Mouse (Mus musculus): ENCODE results near the gene Glt6d1.
A peak's percentile ranks its signal among the peaks of the same experiment; 100 is the strongest.
"Not testable (repeated sequence)": the region's sequence is repeated elsewhere in the genome, so short reads cannot be mapped to it uniquely, and the experiment has no call there.

The Glt6d1 gene

GRCm38 (mm10) chr2:25815748-25816147, at the start of gene Glt6d1:
Gene Glt6d1 (minus strand): TSS chr2:25815848.
- DNase-seq (ENCODE audit: low read depth) = not testable (repeated sequence)

- DNase-seq (ENCODE audit: low read depth) = no peak
Measured at GRCm38 (mm10) chr2:25865412-25865811, 49.8 kb upstream of the Glt6d1 start.

GRCm38 (mm10) chr2:25864230-25864629, 48.6 kb upstream of the Glt6d1 start:
- no peak for DNase-seq (ENCODE audit: low read depth)

- no peak for DNase-seq (ENCODE audit: low read depth)
Measured at GRCm38 (mm10) chr2:25863337-25864131, 47.9 kb upstream of the Glt6d1 start, which contains the start of gene Kcnt1. Gene Kcnt1 (plus strand): TSS chr2:25863734.

GRCm38 (mm10) chr2:25862696-25863270, 47.1 kb upstream of the Glt6d1 start:
- DNase-seq (ENCODE audit: low read depth) = no peak

- no peak for DNase-seq (ENCODE audit: low read depth)
Measured at GRCm38 (mm10) chr2:25862038-25862437, 46.4 kb upstream of the Glt6d1 start.

- no peak for DNase-seq (ENCODE audit: low read depth)
Measured at GRCm38 (mm10) chr2:25859891-25860290, 44.2 kb upstream of the Glt6d1 start.

GRCm38 (mm10) chr2:25853998-25854397, 38.4 kb upstream of the Glt6d1 start:
- no peak for DNase-seq (ENCODE audit: low read depth)

GRCm38 (mm10) chr2:25852626-25853025, 37.0 kb upstream of the Glt6d1 start:
- no peak for DNase-seq (ENCODE audit: low read depth)

- DNase-seq (ENCODE audit: low read depth) = peak; percentile 17
Measured at GRCm38 (mm10) chr2:25850330-25850729, 34.7 kb upstream of the Glt6d1 start.

- DNase-seq (ENCODE audit: low read depth) = no peak
Measured at GRCm38 (mm10) chr2:25847226-25847625, 31.6 kb upstream of the Glt6d1 start, which contains the start of gene Sohlh1. Gene Sohlh1 (minus strand): TSS chr2:25847248.

- DNase-seq (ENCODE audit: low read depth) = no peak
Measured at GRCm38 (mm10) chr2:25846516-25846915, 30.9 kb upstream of the Glt6d1 start.

- DNase-seq (ENCODE audit: low read depth) = no peak
Measured at GRCm38 (mm10) chr2:25844097-25844496, 28.4 kb upstream of the Glt6d1 start.

- DNase-seq (ENCODE audit: low read depth) = no peak
Measured at GRCm38 (mm10) chr2:25842758-25843157, 27.1 kb upstream of the Glt6d1 start.

GRCm38 (mm10) chr2:25842161-25842560, 26.5 kb upstream of the Glt6d1 start:
- no peak for DNase-seq (ENCODE audit: low read depth)

GRCm38 (mm10) chr2:25836291-25836690, 20.6 kb upstream of the Glt6d1 start:
- DNase-seq (ENCODE audit: low read depth) = peak; percentile 45

- no peak for DNase-seq (ENCODE audit: low read depth)
Measured at GRCm38 (mm10) chr2:25830786-25831185, 15.1 kb upstream of the Glt6d1 start.

GRCm38 (mm10) chr2:25828344-25828947, 12.8 kb upstream of the Glt6d1 start:
- DNase-seq (ENCODE audit: low read depth) = no peak

GRCm38 (mm10) chr2:25824751-25825150, 9.1 kb upstream of the Glt6d1 start:
- no peak for DNase-seq (ENCODE audit: low read depth)

- no peak for DNase-seq (ENCODE audit: low read depth)
Measured at GRCm38 (mm10) chr2:25822806-25823205, 7.2 kb upstream of the Glt6d1 start, which contains the start of gene Lcn9. Gene Lcn9 (plus strand): TSS chr2:25823153.

- no peak for DNase-seq (ENCODE audit: low read depth)
Measured at GRCm38 (mm10) chr2:25813364-25813763, 2.3 kb downstream of the Glt6d1 start.

GRCm38 (mm10) chr2:25811711-25812110, 3.9 kb downstream of the Glt6d1 start:
- no peak for DNase-seq (ENCODE audit: low read depth)

- no peak for DNase-seq (ENCODE audit: low read depth)
Measured at GRCm38 (mm10) chr2:25798065-25798464, 17.6 kb downstream of the Glt6d1 start.

All from c-Kit-positive CD71-positive TER-119-negative erythroid progenitor cells, embryonic 14.5 days (primary cell).